Mouse (Mus musculus) heart, adult 2 months (tissue): ENCODE data around the gene Zbtb8a. TPM values are rescaled to one million over a fixed set of nuclear protein-coding genes. Genes with fewer than 3 reads are reported as not detected.

ENCODE experiments used
- DNase-seq, 2 experiments: peaks; one replicate each; pipeline ENCODE4 v3.0.0; 2021
- H3K27ac ChIP-seq: fragments of 200-600 bp; 2 replicates; pipeline ENCODE4 v1.8.1; 2022
- H3K27me3 ChIP-seq: fragments of 200-500 bp; 2 replicates; pipeline ENCODE4 v1.6.1; 2012; ENCODE audit warnings: mild to moderate bottlenecking, low read length, inconsistent platforms, mixed read lengths; ENCODE audit not compliant: control insufficient read depth, insufficient read depth
- H3K36me3 ChIP-seq: fragments of 200-500 bp; 2 replicates; pipeline ENCODE4 v1.6.1; 2012; ENCODE audit warnings: low read length, inconsistent platforms; ENCODE audit not compliant: control insufficient read depth, insufficient read depth
- H3K4me1 ChIP-seq: fragments of 200-500 bp; 2 replicates; pipeline ENCODE4 v1.6.1; 2011; ENCODE audit warnings: low read length; ENCODE audit not compliant: control insufficient read depth, insufficient read depth
- H3K4me3 ChIP-seq: fragments of 200-600 bp; 2 replicates; pipeline ENCODE4 v1.8.1; 2022
- H3K79me2 ChIP-seq: fragments of 200-500 bp; replicated peaks from 2 replicates; pipeline ENCODE4 v1.6.1; 2012; ENCODE audit warnings: mild to moderate bottlenecking, inconsistent platforms, low read length, moderate library complexity, mixed read lengths; ENCODE audit not compliant: control insufficient read depth, insufficient read depth
- H3K9ac ChIP-seq: fragments of 200-500 bp; 2 replicates; pipeline ENCODE4 v1.6.1; 2012; ENCODE audit warnings: low read depth, mild to moderate bottlenecking, control low read depth, inconsistent platforms, low read length, mixed read lengths
- CTCF ChIP-seq: fragments of 200-600 bp; IDR thresholded peaks from 2 replicates; pipeline ENCODE4 v1.8.1; 2022; ENCODE audit warnings: antibody characterized with exemption, mild to moderate bottlenecking, moderate library complexity
- EP300 ChIP-seq: fragments of 200-500 bp; IDR thresholded peaks from 2 replicates; pipeline ENCODE4 v1.6.1; 2011; ENCODE audit warnings: low read depth, low read length, control low read depth; ENCODE audit not compliant: insufficient read depth
- POLR2A ChIP-seq: fragments of 200-500 bp; IDR thresholded peaks from 2 replicates; pipeline ENCODE4 v1.6.1; 2011; ENCODE audit warnings: mild to moderate bottlenecking, low read depth, low read length, control low read depth; ENCODE audit not compliant: insufficient read depth
- WGBS: fragments of 180-500 bp; shearing (Covaris S2); methylation state at CpG from one replicate; pipeline ENCODE4 v1.1.7; 2018; 5-methylcytosine and 5-hydroxymethylcytosine counted together
- intact Hi-C: fragments of 180-260 bp; cut with DNase I; formaldehyde crosslinking; loops from one replicate; pipeline ENCODE4 v1.15.1; 2025
- polyA plus RNA-seq: library from polyadenylated mRNA; depleted of rRNA; stranded (reverse); fragments of >200 nt; gene quantifications from 2 replicates; pipeline ENCODE4 v1.2.3, GENCODE M21; 2012
- total RNA-seq, 2 experiments: library from RNA; stranded (reverse); gene quantifications; 2 replicates each; pipeline ENCODE4 v1.2.3; 2021

Zbtb8a gene
- total and polyA plus RNA-seq, 3 experiments = 2.5 to 3.5 (median 3.2) TPM

- Histone ChIP-seq H3K27me3 (no peaks in the 10 kb centered on the region), H3K4me1 (peaks cover 3% of the 10 kb centered on the region; the same call in 1 of the 2 replicates), H3K4me3 (no peak overlapping the region), H3K36me3 (no peaks in the 10 kb centered on the region), H3K9ac (peak overlapping the region; percentile 60), H3K79me2 (no peaks in the 10 kb centered on the region), H3K27ac (peak overlapping the region; percentile 52)
- TF ChIP-seq CTCF (no peak), EP300 (no peak), POLR2A (peak; percentile 74)
- peak; percentile 45 to 46 for DNase-seq
- intact Hi-C loops = no loop called here
- 77% methylated on average over 2 of the region's 2 CpGs for WGBS
Observed at GRCm38 (mm10) chr4:129382488-129382887, 4.6 kb upstream of the Zbtb8a start.

DNA sequence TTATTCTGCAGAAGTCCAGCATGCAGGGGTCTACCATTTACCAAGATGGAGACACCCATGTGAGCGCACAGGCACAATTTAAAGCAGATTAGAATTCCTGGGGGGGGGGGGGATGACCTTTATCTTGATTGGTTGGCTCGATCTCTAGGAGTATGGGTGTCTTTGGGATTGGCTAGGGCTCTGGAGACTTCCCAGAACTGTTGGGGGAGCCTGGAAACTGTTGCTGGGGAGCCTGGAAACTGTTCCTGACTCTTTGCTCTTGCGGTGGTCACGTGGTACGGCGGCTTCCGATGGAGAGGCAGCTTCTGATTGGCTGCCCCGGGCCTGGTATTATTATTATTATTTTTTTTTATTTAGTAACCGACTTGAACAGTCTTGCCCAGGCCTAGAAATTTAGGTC lies 4.1 kb upstream of the Zbtb8a start:
- no peaks in the 10 kb centered on the region for H3K36me3 ChIP-seq
- H3K79me2 ChIP-seq = no peaks in the 10 kb centered on the region
- peak overlapping the region; percentile 12 for H3K27ac ChIP-seq
- no peak overlapping the region for H3K9ac ChIP-seq
- peaks cover 3% of the 10 kb centered on the region; the same call in 1 of the 2 replicates for H3K4me1 ChIP-seq
- WGBS = 77% methylated on average over 9 of the region's 9 CpGs
- intact Hi-C loops = no loop called here
- DNase-seq = no peak
- no peaks in the 10 kb centered on the region for H3K27me3 ChIP-seq
- H3K4me3 ChIP-seq = no peak overlapping the region
- TF ChIP-seq EP300 = no peak
- no peak for TF ChIP-seq CTCF
- no peak for TF ChIP-seq POLR2A

DNA sequence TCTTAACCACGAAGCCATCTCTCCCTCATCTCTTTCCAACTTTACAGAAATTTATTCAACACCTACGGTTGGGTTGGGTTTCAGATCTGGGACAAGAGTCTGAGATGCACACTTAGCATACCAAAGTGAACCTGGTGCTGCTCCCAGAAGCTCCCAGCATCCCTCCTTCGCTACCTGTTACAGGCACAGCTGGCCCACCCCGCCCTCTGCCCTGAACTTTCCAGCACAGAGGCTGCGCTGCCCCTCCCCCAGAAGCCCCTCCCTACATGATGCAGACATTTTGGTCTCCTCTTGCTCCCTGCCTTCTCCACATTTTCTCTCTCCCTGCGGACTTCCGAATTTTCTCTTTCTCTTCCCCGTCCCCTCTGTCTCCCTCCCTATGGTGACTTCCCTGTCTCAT lies 3.2 kb upstream of the Zbtb8a start:
- peaks cover 3% of the 10 kb centered on the region; the same call in 1 of the 2 replicates for H3K4me1 ChIP-seq
- no peaks in the 10 kb centered on the region for H3K79me2 ChIP-seq
- no peak overlapping the region for H3K9ac ChIP-seq
- H3K4me3 ChIP-seq = no peak overlapping the region
- 84% methylated on average over 8 of the region's 8 CpGs for WGBS
- TF ChIP-seq EP300 (no peak), POLR2A (no peak), CTCF (no peak)
- no peaks in the 10 kb centered on the region for H3K27me3 ChIP-seq
- H3K36me3 ChIP-seq = no peaks in the 10 kb centered on the region
- no peak for DNase-seq
- no peak overlapping the region for H3K27ac ChIP-seq
- intact Hi-C loops = no loop called here

DNA sequence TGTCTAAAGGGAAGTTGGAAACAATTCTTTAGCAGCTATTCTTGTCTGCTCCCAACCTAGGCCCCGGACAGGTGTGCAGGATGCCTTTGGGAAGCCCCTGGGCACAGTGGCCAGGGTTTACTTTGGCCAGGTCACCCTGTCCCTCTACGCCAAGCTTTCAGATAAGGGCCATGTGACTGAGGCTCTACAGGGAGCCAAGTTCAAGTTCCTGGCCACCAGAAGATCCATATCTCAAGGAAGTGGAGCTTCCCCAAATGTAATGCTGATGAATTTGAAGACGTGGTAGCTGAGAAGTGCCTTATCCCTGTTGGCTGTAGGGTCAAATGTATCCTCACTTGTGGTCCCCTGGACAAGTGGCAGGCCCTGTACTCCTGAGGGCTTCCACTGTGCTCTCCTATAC lies 1.9 kb upstream of the Zbtb8a start:
- no peak for DNase-seq
- intact Hi-C loops = no loop called here
- no peak overlapping the region for H3K4me3 ChIP-seq
- no peak overlapping the region for H3K9ac ChIP-seq
- H3K27me3 ChIP-seq = no peaks in the 10 kb centered on the region
- H3K36me3 ChIP-seq = no peaks in the 10 kb centered on the region
- no peaks in the 10 kb centered on the region for H3K79me2 ChIP-seq
- H3K27ac ChIP-seq = no peak overlapping the region
- TF ChIP-seq POLR2A (no peak), CTCF (no peak), EP300 (no peak)
- 50% methylated on average over 3 of the region's 3 CpGs for WGBS
- peaks cover 1% of the 10 kb centered on the region; the same call in 1 of the 2 replicates for H3K4me1 ChIP-seq

DNA sequence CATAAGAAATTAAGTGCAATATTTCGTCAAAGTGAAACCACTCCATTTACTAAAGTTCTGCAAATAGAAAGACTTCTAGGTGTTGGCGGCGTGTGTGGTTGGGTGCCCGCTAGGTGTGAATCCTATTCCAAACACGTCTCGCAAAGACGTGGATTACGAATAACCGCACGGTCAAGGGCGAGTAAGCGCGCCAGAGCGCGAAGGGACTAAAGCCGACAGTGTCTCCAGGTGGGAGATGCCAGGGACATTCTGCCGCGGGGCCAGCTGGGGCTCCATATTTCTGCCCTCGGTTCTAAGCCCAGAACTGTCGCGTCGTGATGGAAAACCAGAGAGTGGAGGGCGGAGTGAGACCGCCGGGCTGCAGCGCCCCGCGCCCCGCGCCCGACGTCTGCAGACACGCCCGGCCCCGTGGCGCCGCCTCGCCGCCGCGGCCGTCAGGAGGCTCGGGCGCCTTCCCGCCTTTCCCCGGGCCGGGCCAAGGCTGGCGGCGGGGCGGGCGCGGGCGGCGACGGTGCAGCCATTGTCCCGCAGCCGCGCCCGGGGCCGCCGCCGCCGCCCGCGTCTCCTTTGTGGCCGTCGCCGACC lies 863 bp downstream of the Zbtb8a start:
- TF ChIP-seq POLR2A = no peak
- no peak for TF ChIP-seq EP300
- no peak; the same call in 1 of the 2 replicates for TF ChIP-seq CTCF
- peak; percentile 77 to 79 for DNase-seq
- intact Hi-C loops = no loop called here
- Histone ChIP-seq H3K27ac (peak overlapping the region; percentile 73), H3K27me3 (no peaks in the 10 kb centered on the region), H3K79me2 (no peaks in the 10 kb centered on the region), H3K9ac (peak overlapping the region; percentile 85), H3K4me1 (no peaks in the 10 kb centered on the region; the same call in 1 of the 2 replicates), H3K36me3 (no peaks in the 10 kb centered on the region), H3K4me3 (peak overlapping the region; percentile 67)
- under 1% methylated on average over 68 of the region's 68 CpGs for WGBS

DNA sequence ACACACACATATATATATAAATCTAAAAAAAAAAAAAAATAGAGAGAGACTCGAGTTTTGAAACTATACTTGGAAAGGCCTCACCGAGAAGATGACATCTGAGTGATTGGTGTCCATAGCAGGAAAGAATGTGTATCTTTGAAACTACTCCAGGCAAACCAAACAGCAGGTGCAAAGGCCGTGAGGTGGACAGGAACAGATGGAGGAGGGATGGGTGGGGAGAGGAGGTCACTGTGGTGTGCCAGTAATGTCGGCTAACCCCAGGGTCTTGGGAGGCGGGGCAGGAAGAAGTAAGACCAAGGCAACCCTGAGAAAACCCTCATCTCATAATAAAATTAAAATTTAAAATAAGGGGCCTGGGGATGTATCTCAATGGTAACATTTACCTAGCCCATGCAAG lies 2.1 kb downstream of the Zbtb8a start:
- WGBS = 83% methylated on average over 5 of the region's 5 CpGs
- Histone ChIP-seq H3K4me1 (no peaks in the 10 kb centered on the region; the same call in 1 of the 2 replicates), H3K27me3 (no peaks in the 10 kb centered on the region), H3K9ac (no peak overlapping the region), H3K27ac (no peak overlapping the region), H3K4me3 (no peak overlapping the region), H3K36me3 (no peaks in the 10 kb centered on the region), H3K79me2 (no peaks in the 10 kb centered on the region)
- TF ChIP-seq CTCF (no peak), EP300 (no peak), POLR2A (no peak)
- intact Hi-C loops = no loop called here
- DNase-seq = no peak

DNA sequence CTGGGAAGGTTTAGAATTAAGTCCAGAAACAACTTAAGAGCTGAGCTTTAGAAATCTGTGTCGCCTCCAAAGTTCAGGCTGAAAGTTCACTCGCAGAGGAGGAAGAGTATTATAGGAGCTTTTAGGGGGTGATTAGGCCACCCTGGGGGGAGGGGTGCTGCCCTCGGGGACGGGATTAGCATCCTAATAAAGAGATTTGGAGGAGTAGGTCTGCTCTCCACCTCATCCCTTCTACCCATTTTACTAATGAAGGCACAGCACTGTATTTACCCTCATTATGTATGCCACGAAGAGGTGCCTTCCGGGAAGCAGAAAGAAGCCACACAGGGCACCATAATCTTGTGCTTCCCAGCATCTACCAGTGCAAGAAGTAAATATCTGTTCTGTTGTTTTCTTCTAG lies 2.9 kb downstream of the Zbtb8a start:
- TF ChIP-seq POLR2A (no peak), EP300 (no peak), CTCF (no peak)
- WGBS = 74% methylated on average over 6 of the region's 6 CpGs
- intact Hi-C loops = no loop called here
- no peak overlapping the region for H3K4me3 ChIP-seq
- no peaks in the 10 kb centered on the region; the same call in 1 of the 2 replicates for H3K4me1 ChIP-seq
- no peaks in the 10 kb centered on the region for H3K79me2 ChIP-seq
- H3K27ac ChIP-seq = no peak overlapping the region
- no peaks in the 10 kb centered on the region for H3K36me3 ChIP-seq
- H3K9ac ChIP-seq = no peak overlapping the region
- no peaks in the 10 kb centered on the region for H3K27me3 ChIP-seq
- no peak for DNase-seq
